Mouse (Mus musculus) heart, embryonic 11.5 days (tissue): Measurements from ENCODE around the gene Mcm10. TPM values are rescaled to one million over a fixed set of nuclear protein-coding genes. Genes with fewer than 3 reads are reported as not detected.

Source experiments
- ATAC-seq: fragments of 200-750 bp; cut with Nextera tagmentation; replicated peaks from 2 replicates; pipeline ENCODE4 v1.8.0; 2017; ENCODE audit warnings: moderate library complexity; ENCODE audit not compliant: insufficient number of reproducible peaks, low FRiP score, low TSS enrichment
- H3K27ac ChIP-seq: fragments of 300-500 bp; sonication (generic); 2 replicates; pipeline ENCODE4 v1.5.1; 2014; ENCODE audit warnings: mild to moderate bottlenecking, low read depth, low read length
- H3K27me3 ChIP-seq: fragments of 300-500 bp; sonication (generic); 2 replicates; pipeline ENCODE4 v1.6.1; 2014; ENCODE audit warnings: mild to moderate bottlenecking, low read length, mixed read lengths; ENCODE audit not compliant: control insufficient read depth, insufficient read depth
- H3K36me3 ChIP-seq: fragments of 300-500 bp; sonication (generic); 2 replicates; pipeline ENCODE4 v1.6.1; 2014; ENCODE audit warnings: mild to moderate bottlenecking, low read length, moderate library complexity, mixed read lengths; ENCODE audit not compliant: control insufficient read depth, insufficient read depth
- H3K4me1 ChIP-seq: fragments of 300-500 bp; sonication (generic); 2 replicates; pipeline ENCODE4 v1.6.1; 2014; ENCODE audit warnings: low read length; ENCODE audit not compliant: control insufficient read depth, insufficient read depth
- H3K4me2 ChIP-seq: fragments of 300-500 bp; sonication (generic); 2 replicates; pipeline ENCODE4 v1.6.1; 2014; ENCODE audit warnings: mild to moderate bottlenecking, moderate library complexity
- H3K4me3 ChIP-seq: fragments of 300-500 bp; sonication (generic); 2 replicates; pipeline ENCODE4 v1.5.1; 2014; ENCODE audit warnings: low read depth, low read length
- H3K9ac ChIP-seq: fragments of 300-500 bp; sonication (generic); 2 replicates; pipeline ENCODE4 v1.6.1; 2014; ENCODE audit warnings: mild to moderate bottlenecking, low read depth, low read length, moderate library complexity
- H3K9me3 ChIP-seq: fragments of 300-500 bp; sonication (generic); replicated peaks from 2 replicates; pipeline ENCODE4 v1.6.1; 2016; ENCODE audit warnings: low read length; ENCODE audit not compliant: control insufficient read depth
- WGBS: fragments of 180-500 bp; shearing (Covaris S2); extraction: QIAGEN DNeasy Blood & Tissue Kit; methylation state at CpG from one replicate; pipeline ENCODE4 v1.1.7; 2014; ENCODE audit not compliant: insufficient replicate concordance; 5-methylcytosine and 5-hydroxymethylcytosine counted together
- polyA plus RNA-seq: library from polyadenylated mRNA; unstranded; fragments of >200 nt; fragmentation: Nextera tagmentation; extraction: Ambion mirVana; gene quantifications from 2 replicates; pipeline ENCODE4 v1.2.1, GENCODE M21; 2014

The Mcm10 gene
- 21.4 and 23.2 TPM in 2 replicates for polyA plus RNA-seq

DNA sequence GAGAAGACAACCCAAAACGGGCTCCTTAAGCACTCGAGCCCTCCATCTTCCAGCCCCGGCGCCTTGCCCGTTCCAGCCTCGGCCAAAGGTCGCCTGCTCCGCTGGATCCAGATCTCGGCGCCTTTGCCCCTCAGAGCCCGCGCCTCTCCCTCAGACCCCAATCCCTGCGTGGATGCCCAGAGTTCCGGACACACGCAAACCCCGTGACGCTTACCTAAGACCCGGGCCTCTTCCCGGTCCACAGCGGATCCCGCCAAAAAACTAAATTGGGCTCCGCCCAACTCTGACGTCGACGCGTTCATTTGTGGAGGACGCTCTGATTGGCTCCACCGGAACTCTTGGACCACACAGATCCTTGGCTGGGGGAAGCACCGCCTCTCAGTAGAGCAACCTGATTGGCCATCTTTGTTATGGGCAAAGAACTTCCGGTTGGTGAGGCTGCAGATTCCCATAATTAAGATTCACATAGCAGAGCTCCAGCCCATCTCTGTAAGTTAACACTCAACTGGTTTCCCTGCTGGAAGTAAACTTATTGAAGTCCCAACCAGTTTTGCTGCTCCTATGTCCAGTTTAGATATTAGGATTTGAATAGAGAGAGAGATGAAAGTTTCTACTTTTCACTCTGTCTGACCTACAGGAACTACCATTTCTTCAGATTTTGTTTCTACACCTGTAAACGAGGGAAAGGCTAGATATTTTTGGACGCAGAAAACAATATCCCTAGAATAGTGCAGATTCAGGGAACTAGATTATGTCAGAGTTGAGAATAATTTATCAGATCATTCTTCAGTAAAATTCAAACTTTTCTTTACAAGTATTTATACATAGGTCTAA lies at the start of gene Mcm10:
Gene Mcm10, minus strand, starts transcription at position 301 of the 834 bp plus-strand sequence.
- Histone ChIP-seq H3K36me3 (peaks cover 10% of the 10 kb centered on the region), H3K4me2 (peak within 1 kb of the TSS; percentile 70), H3K4me1 (peaks cover 8% of the 10 kb centered on the region; the same call in 1 of the 2 replicates), H3K4me3 (peak within 1 kb of the TSS; percentile 57), H3K9me3 (no peaks in the 10 kb centered on the region), H3K27ac (no peak within 1 kb of the TSS), H3K27me3 (no peaks in the 10 kb centered on the region), H3K9ac (peak within 1 kb of the TSS; percentile 63)
- peak; percentile 100 for ATAC-seq
- WGBS: 3% methylated on average over 32 of the region's 32 CpGs

DNA sequence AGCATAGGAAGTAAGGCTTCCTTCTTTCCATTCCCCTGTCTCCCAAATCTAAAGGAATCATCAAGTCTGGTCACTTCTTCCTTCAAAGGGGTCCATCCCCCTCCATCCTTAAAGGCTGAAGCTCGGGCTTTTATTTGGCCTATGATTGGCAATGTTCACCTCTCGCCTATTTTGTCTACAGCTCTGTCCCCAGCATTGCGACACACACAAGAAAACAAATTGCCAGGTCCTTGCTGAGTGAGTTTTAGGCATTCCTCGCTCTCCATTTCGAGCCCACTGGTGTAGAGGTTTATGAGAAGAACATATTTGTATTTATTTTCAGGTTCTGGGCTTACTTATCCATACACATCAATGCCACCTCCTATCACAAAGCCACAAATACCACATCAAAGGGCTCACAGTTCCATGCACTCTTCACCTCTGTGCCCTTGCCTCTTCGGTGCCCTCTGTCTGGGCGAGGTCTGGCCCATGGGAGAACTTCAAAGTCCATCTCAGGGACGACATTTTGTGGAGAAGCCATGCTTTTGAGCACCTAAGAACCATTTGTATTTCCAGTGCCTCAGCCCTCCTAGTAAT lies 48.6 kb upstream of the Mcm10 start:
- no peaks in the 10 kb centered on the region for H3K36me3 ChIP-seq
- no peak overlapping the region for H3K9ac ChIP-seq
- WGBS: 79% methylated on average over 8 of the region's 8 CpGs
- H3K4me2 ChIP-seq: no peak overlapping the region
- H3K9me3 ChIP-seq: no peaks in the 10 kb centered on the region
- peaks cover 9% of the 10 kb centered on the region; the same call in 1 of the 2 replicates for H3K4me1 ChIP-seq
- H3K27ac ChIP-seq: no peak overlapping the region
- no peak overlapping the region for H3K4me3 ChIP-seq
- H3K27me3 ChIP-seq: no peaks in the 10 kb centered on the region
- no peak for ATAC-seq

DNA sequence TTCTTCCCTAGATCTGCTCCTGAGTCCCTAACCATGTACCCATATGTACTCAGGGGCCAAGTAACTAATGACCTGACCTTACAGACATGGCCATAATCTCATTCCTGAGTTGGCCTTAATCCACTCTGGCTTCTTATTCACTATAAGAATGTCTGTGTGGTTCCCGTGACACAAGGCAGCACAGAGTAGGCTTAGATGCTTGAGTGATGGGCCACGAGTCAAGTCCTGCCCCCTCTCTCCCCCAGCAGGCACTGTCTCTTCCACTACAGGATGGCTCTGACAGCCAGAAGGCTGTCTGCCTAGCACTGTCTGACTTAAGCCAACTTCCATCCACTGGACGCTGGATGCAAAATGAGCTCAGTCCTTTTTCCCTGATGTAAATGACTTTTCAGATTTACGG lies 47.4 kb upstream of the Mcm10 start:
- no peaks in the 10 kb centered on the region for H3K36me3 ChIP-seq
- no peak overlapping the region for H3K9ac ChIP-seq
- H3K9me3 ChIP-seq: no peaks in the 10 kb centered on the region
- H3K4me1 ChIP-seq: peaks cover 9% of the 10 kb centered on the region; the same call in 1 of the 2 replicates
- H3K27ac ChIP-seq: no peak overlapping the region
- no peak overlapping the region for H3K4me3 ChIP-seq
- no peaks in the 10 kb centered on the region for H3K27me3 ChIP-seq
- 80% methylated on average over 4 of the region's 4 CpGs for WGBS
- ATAC-seq: no peak
- no peak overlapping the region for H3K4me2 ChIP-seq

DNA sequence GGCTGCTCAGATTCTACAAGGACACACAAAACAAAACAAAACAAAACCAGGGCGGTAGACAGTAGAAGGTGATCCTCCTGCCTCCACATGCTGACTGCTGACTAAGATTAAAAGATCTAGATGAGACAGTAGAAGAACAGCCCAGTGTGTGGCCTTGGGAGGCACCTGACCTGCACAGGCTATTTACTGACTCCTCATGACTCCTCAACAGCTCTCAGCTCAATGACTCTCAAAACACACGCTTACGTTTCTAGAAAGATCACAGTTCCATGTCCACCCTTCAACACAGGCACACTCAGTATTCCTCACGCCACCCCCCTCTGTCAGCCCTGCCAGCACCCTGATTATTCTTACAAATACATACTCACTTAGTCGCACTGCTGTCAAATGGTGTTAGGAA lies 45.8 kb upstream of the Mcm10 start:
- no peak for ATAC-seq
- Histone ChIP-seq H3K4me3 (no peak overlapping the region), H3K4me1 (peaks cover 9% of the 10 kb centered on the region; the same call in 1 of the 2 replicates), H3K4me2 (no peak overlapping the region), H3K27me3 (no peaks in the 10 kb centered on the region), H3K9me3 (no peaks in the 10 kb centered on the region), H3K9ac (no peak overlapping the region), H3K36me3 (no peaks in the 10 kb centered on the region), H3K27ac (no peak overlapping the region)
- 77% methylated on average over 5 of the region's 5 CpGs for WGBS

DNA sequence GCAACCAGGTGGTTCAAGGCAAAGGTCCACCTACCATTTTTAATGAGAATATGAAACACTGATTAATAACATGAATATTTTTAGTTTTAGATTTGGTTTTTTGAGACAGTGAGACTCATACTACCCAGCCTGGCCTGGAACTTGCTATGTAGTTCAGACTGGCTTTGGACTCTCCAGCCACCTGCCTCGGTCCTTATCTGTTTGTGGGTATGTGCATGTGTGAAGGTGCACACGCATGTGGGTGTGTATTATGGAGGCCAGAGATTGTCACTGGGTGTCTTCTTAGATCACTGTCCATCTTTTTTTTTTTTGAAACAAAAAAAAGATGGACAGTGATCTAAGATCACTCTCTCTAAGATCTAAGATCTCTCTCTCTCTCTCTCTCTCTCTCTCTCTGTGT lies 38.0 kb upstream of the Mcm10 start:
- H3K36me3 ChIP-seq: peaks cover 3% of the 10 kb centered on the region; the same call in 1 of the 2 replicates
- H3K9ac ChIP-seq: no peak overlapping the region
- no peak for ATAC-seq
- no peaks in the 10 kb centered on the region for H3K27me3 ChIP-seq
- no peaks in the 10 kb centered on the region for H3K4me1 ChIP-seq
- H3K4me2 ChIP-seq: no peak overlapping the region
- no peak overlapping the region for H3K4me3 ChIP-seq
- no peaks in the 10 kb centered on the region for H3K9me3 ChIP-seq
- 85% methylated on average over 2 of the region's 2 CpGs for WGBS
- no peak overlapping the region for H3K27ac ChIP-seq

DNA sequence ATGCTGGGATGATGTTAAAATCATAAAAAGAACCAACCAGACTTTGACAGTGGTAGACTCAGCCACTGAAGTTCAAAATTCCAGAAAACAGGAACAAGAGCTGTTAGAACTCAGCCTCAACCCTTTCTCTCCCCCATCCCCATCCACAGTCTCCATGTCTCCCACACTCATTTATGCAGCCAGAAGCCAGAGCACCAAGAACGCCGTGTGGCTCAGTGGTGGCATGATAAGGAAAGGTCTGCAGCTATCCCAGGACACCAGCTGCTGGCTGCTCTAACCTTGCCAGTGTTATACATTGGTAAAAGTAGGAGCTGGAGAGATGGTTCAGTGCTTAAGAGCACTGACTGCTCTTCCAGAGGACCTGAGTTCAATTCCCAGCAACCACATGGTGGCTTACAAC lies 34.4 kb upstream of the Mcm10 start:
- H3K9ac ChIP-seq: no peak overlapping the region
- 62% methylated on average over 2 of the region's 2 CpGs for WGBS
- no peak overlapping the region for H3K27ac ChIP-seq
- ATAC-seq: no peak
- no peak overlapping the region for H3K4me3 ChIP-seq
- H3K36me3 ChIP-seq: 0 out of 2 replicates have a peak, but pooled peaks cover 3% of the 10 kb centered on the region
- no peak overlapping the region for H3K4me2 ChIP-seq
- no peaks in the 10 kb centered on the region for H3K9me3 ChIP-seq
- no peaks in the 10 kb centered on the region for H3K27me3 ChIP-seq
- peaks cover 2% of the 10 kb centered on the region; the same call in 1 of the 2 replicates for H3K4me1 ChIP-seq

DNA sequence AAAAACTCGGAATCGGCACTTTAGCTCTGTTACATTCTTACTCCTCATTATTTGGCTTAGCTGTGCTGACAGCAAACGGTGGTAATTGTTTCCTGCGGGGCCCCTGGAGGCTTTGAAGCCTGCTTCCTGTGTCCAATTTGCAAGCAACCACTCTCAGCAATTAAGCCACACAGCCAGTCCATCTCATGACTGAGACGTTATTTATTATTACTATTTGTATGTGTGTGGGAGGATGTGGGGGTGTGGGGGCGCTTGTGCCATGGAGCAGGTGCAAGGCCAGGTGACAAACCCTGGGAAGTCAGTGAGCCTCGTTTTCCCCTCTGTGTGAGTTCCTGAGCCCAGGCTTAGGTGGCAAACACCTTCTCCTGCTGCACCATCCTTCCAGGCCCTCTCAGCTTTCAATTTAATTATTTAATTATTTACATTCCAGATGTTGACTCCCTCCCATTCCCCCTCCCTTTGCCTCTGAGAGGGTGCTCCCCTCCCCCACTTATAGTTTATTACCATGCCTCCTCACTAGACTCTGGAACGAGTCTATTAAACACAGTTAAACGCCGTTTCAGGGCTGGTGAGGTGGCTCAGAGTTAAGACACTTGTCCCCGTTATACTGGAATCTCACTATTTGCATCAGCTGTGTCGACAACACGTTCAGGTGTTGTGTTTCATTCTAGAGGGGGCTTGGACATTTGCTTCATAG lies 32.8 kb upstream of the Mcm10 start:
- Histone ChIP-seq H3K27me3 (no peaks in the 10 kb centered on the region), H3K4me1 (peaks cover 2% of the 10 kb centered on the region; the same call in 1 of the 2 replicates), H3K36me3 (0 out of 2 replicates have a peak, but pooled peaks cover 3% of the 10 kb centered on the region), H3K9me3 (no peaks in the 10 kb centered on the region), H3K27ac (no peak overlapping the region), H3K4me2 (no peak overlapping the region), H3K9ac (no peak overlapping the region), H3K4me3 (no peak overlapping the region)
- no peak for ATAC-seq
- WGBS: 33% methylated on average over 13 of the region's 13 CpGs

DNA sequence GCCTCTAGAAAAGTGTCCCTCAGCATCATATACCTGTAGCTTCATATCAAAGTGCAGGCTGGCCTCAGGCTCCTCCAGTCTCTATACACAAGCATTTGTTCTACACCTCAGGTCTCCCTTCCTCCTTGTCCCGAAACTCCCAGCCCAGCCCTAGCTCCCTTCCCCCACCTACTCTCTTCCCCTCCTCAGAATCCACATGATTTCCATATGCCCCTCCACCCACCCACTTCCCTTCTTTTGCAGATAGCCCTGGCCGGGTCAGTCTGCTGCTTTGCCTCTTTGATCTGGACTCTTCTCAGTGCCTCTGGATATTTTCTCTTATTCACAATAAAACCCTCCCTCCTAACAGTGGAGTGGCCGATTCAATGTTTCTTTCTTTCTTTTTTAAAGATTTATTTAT lies 31.7 kb upstream of the Mcm10 start:
- H3K4me1 ChIP-seq: peaks cover 2% of the 10 kb centered on the region; the same call in 1 of the 2 replicates
- H3K27me3 ChIP-seq: no peaks in the 10 kb centered on the region
- no peak overlapping the region for H3K27ac ChIP-seq
- H3K36me3 ChIP-seq: 0 out of 2 replicates have a peak, but pooled peaks cover 1% of the 10 kb centered on the region
- 0 out of 2 replicates have a peak, but pooled peaks have one; percentile 26 for ATAC-seq
- no peak overlapping the region for H3K4me2 ChIP-seq
- WGBS: 36% methylated on average over 3 of the region's 3 CpGs
- no peaks in the 10 kb centered on the region for H3K9me3 ChIP-seq
- H3K4me3 ChIP-seq: no peak overlapping the region
- no peak overlapping the region for H3K9ac ChIP-seq
